Mouse (Mus musculus): ENCODE measurements around the gene Agk. TPM values are rescaled to one million over a fixed set of nuclear protein-coding genes. Genes with fewer than 3 reads are reported as not detected.
A peak's percentile ranks its signal among the peaks of the same experiment; 100 is the strongest.

Gene Agk
- 10 to 100 TPM; 30.7 to 37.0 (median 33.7) TPM for total RNA-seq (2022)

GRCm38 (mm10) chr6:40324897-40325841 is at the start of gene Agk:
Gene Agk (plus strand): TSS chr6:40325172.
- DNase-seq = peak; percentile 54

- DNase-seq = no peak
Observed at GRCm38 (mm10) chr6:40300707-40301106, 24.3 kb upstream of the Agk start.

DNA sequence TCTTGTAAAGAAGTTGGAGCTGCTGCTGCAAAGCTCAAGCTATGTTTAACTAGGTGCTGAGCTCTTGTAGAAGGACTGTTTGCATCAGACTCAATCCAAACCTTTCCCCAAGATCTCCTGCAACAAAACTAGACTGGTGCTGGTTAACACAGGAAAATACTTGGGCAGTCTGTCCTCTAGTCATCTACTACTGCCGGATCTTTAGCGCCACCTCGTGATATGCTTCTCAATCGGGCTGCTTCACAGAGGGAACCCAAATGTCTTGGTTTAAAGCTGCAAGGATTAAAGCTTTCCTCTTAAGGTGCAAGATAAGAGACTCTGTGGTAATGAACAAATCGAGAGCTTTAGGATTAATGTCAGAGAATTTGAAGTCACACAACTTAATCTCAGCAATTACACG is 21.6 kb upstream of the Agk start:
- peak; percentile 23 for DNase-seq

GRCm38 (mm10) chr6:40304972-40305371 is 20.0 kb upstream of the Agk start:
- DNase-seq = no peak

- peak; percentile 28 for DNase-seq
Observed at GRCm38 (mm10) chr6:40326341-40326740, 1.4 kb downstream of the Agk start.

DNA sequence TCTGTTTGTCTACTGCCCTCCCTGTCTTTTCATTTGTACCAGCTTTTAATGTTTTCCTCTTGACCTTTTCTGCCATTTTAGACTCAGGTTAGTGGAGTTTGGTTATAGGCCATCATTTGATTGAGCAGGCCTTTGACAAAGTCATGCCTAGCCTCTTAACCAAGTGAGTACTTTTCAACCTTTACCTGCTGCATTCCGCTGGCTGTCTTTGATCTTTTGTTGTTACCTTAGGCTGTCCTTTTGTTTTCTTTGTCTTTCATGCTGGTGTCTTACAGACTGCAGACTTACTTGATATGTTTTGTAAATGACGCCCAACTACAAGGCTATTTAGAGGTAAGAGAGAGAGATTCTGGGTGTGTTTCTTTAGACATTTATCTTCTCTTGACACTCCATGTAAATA is 8.5 kb downstream of the Agk start:
- DNase-seq = no peak

DNA sequence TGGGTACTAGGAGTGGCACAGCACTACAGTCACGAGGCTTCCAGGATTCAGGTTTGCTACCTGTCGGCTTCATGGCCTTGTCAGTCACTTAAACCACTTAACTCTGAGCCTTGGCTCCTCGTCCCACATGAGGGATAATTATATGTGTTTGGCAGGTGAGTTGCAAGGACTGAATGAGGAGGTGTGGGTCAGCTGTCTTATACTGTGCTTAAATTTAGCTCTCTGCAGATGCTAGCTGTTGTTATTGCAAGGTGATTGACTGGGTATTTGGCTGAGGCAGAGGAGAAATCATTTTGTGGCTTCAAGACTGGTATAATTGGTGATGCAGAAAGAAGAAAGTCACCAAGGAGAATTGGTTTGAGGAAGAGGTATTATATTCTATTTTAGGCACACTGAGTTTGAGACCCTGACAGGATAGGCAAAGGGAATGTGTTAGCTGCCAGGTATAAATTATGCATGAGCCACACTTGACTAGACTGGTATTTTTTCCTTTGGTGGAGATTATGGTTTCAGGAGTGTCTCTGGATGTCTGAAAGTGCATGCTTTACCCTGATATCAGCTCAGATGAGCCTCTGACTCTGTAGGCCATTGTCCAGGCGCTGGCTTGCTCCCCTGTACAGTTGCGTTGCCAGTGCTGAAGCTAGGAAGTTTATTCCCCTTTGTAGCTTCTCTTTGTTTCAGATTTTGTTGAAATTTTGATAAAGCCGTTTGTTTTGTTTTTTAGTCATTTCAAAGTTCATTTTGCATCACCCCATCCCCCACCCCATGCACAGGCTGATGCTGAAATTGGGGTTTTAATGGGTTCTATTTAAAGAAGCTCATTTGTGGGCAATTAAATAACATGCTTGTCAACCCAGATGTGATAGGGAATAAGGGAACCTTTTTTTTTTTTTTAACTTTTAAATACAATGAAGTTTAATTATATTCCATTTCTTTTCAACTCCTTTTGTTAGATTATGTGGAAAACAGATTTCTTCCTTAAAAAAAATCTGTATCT is 12.1 kb downstream of the Agk start:
- no peak for DNase-seq

- no peak for DNase-seq
Observed at GRCm38 (mm10) chr6:40346959-40347771, 22.2 kb downstream of the Agk start.

- no peak for DNase-seq
Observed at GRCm38 (mm10) chr6:40347772-40348111, 22.8 kb downstream of the Agk start.

- DNase-seq = no peak
Observed at GRCm38 (mm10) chr6:40350041-40350440, 25.1 kb downstream of the Agk start.

- DNase-seq = no peak
Observed at GRCm38 (mm10) chr6:40350856-40351255, 25.9 kb downstream of the Agk start.

- DNase-seq = no peak
Observed at GRCm38 (mm10) chr6:40353360-40353759, 28.4 kb downstream of the Agk start.

- DNase-seq = no peak
Observed at GRCm38 (mm10) chr6:40371031-40371430, 46.1 kb downstream of the Agk start.

GRCm38 (mm10) chr6:40380181-40380580 is 55.2 kb downstream of the Agk start:
- DNase-seq = no peak

GRCm38 (mm10) chr6:40381908-40382307 is 56.9 kb downstream of the Agk start:
- DNase-seq = no peak

DNA sequence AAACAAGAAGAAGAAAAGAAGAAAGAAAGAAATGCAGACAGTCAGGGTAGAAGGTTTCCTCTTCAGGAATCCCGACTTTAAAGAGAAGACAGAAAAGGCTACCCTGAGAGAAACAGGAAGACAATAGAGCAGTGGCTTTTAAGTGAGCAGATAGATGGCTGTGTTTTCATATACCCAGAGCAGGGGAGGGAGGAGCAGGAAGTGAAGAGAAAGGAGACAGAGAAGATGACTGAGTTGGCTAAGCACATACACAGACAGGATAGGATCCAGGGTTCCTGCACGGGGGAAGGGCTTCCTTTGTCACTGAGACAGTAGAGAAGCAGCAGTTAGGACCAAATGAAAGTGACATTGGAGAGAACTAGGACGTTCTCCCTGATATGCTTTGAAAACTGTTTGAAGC is 60.7 kb downstream of the Agk start:
- no peak for DNase-seq

DNA sequence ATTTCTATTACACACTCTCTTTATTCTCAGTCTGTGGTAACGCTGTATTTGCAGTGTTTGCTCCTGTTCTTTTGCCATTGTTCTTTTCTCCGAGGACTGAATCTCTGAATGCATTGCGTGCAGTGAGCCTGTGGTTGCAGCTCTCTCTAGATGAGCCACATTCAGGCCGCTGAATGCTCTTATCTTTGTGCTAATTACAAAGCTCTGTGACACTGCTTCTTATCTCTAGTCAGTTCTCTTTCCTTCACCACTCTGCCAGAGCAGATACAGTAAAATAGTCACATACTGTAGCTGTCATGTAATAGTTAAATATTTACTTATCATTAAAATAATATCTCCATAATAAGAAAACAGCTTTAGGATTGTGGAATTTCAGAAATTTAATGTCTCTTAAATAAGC is 63.7 kb downstream of the Agk start:
- DNase-seq = no peak

DNA sequence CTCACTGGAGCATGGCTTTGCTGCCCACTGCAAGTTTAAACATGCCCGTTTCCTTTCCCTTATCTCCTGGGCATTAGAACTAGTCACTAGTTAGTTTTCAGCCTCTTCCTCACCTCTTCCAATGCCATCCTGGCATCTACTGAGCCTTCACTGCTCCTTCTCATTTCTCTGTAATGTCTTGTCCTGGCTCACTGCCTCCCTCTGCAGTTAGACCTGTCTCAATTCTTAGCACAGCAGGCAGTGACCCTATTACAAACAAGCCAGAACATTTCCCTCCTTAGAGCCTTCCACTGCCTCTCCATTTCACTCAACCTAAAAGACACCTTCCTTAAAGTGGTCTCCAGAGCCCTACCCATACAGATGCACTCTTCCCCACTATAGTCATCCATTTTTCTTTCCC is 66.0 kb downstream of the Agk start:
- no peak for DNase-seq

DNA sequence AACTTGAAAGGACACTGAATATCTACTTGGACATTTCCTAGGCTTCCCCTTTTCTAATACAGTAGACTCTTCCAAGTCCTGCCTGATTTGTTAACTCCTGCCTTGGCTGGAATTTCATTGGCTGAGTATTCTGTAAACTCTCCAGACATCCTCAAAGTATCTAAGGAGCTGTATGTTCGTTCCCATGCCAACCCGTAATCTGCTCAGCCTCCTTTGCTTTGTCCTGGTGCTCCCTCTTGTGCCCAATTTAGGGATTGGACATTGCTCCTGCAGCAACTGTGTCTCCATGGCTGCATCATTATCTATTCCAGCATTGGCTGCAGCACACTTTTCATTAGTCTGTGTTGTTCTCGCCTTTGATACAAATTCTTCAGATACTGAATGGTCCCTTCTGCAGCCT is 68.2 kb downstream of the Agk start:
- peak; percentile 47 for DNase-seq

- no peak for DNase-seq
Observed at GRCm38 (mm10) chr6:40402031-40402430, 77.1 kb downstream of the Agk start.

GRCm38 (mm10) chr6:40403640-40404285 is 78.8 kb downstream of the Agk start:
- DNase-seq = no peak

DNA sequence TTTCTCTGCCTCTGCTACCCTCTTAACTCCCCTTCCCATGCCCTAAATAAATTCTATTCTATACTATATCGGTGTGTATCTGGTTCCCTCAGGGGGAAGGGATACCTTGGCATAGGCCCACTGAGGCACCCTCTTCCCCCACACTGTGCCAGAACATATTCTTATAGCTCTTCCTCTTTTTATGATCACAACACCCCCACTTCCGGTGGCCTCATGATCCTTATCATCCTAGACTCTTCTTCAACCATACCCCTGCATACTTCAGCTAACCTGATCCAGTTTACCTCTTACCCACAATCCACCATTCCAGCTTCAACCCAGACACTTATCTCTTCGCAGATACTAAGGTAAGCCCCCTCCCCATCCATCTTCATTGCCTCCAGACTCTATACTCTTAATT is 86.1 kb downstream of the Agk start:
- DNase-seq = no peak
